Mouse (Mus musculus) forebrain, embryonic 11.5 days (tissue): Measurements from ENCODE around the gene Cplx3. TPM values are rescaled to one million over a fixed set of nuclear protein-coding genes. Genes with fewer than 3 reads are reported as not detected.

ENCODE experiments used
- ATAC-seq: fragments of 200-750 bp; cut with Nextera tagmentation; replicated peaks from 2 replicates; pipeline ENCODE4 v1.8.0; 2017; ENCODE audit warnings: moderate TSS enrichment; ENCODE audit not compliant: low FRiP score
- DNase-seq: peaks from one replicate; pipeline ENCODE4 v3.0.0-alpha.2; 2017; ENCODE audit warnings: low spot score
- H3K27ac ChIP-seq: fragments of 300-500 bp; sonication (generic); 2 replicates; pipeline ENCODE4 v1.5.1; 2014; ENCODE audit warnings: low read depth, low read length
- H3K27me3 ChIP-seq: fragments of 300-500 bp; sonication (generic); 2 replicates; pipeline ENCODE4 v1.6.1; 2014; ENCODE audit warnings: mild to moderate bottlenecking, low read length, mixed read lengths; ENCODE audit not compliant: control insufficient read depth, insufficient read depth
- H3K36me3 ChIP-seq: fragments of 300-500 bp; sonication (generic); 2 replicates; pipeline ENCODE4 v1.6.1; 2014; ENCODE audit warnings: mild to moderate bottlenecking, low read length, moderate library complexity, mixed read lengths; ENCODE audit not compliant: control insufficient read depth, insufficient read depth
- H3K4me1 ChIP-seq: fragments of 300-500 bp; sonication (generic); replicated peaks from 2 replicates; pipeline ENCODE4 v1.6.1; 2014; ENCODE audit warnings: low read length, mixed read lengths; ENCODE audit not compliant: control insufficient read depth, insufficient read depth
- H3K4me2 ChIP-seq: fragments of 300-500 bp; sonication (generic); 2 replicates; pipeline ENCODE4 v1.6.1; 2014; ENCODE audit warnings: low read depth, mild to moderate bottlenecking, low read length, moderate library complexity, mixed read lengths; ENCODE audit not compliant: severe bottlenecking
- H3K4me3 ChIP-seq: fragments of 300-500 bp; sonication (generic); 2 replicates; pipeline ENCODE4 v1.5.1; 2014; ENCODE audit warnings: low read depth, low read length
- H3K9ac ChIP-seq: fragments of 300-500 bp; sonication (generic); 2 replicates; pipeline ENCODE4 v1.6.1; 2014; ENCODE audit warnings: low read length
- H3K9me3 ChIP-seq: fragments of 300-500 bp; sonication (generic); 2 replicates; pipeline ENCODE4 v1.6.1; 2016; ENCODE audit warnings: low read length, mixed read lengths; ENCODE audit not compliant: control insufficient read depth
- WGBS: fragments of 180-500 bp; shearing (Covaris S2); extraction: QIAGEN DNeasy Blood & Tissue Kit; methylation state at CpG from one replicate; pipeline ENCODE4 v1.1.7; 2014; 5-methylcytosine and 5-hydroxymethylcytosine counted together
- polyA plus RNA-seq: library from polyadenylated mRNA; unstranded; fragments of >200 nt; fragmentation: Nextera tagmentation; extraction: Ambion mirVana; gene quantifications from 2 replicates; pipeline ENCODE4 v1.2.1, GENCODE M21; 2014

Gene Cplx3
- polyA plus RNA-seq, 1 experiment from 2014 or later: not detected

- ATAC-seq (no peak), DNase-seq (no peak)
- Histone ChIP-seq H3K4me2 (no peak overlapping the region), H3K4me3 (no peak overlapping the region), H3K27ac (no peak overlapping the region), H3K4me1 (peaks cover 23% of the 10 kb centered on the region), H3K9me3 (no peaks in the 10 kb centered on the region), H3K9ac (no peak overlapping the region), H3K27me3 (no peaks in the 10 kb centered on the region), H3K36me3 (no peaks in the 10 kb centered on the region)
- 50% methylated on average over 1 of the region's 1 CpGs for WGBS
These were observed 34.9 kb upstream of the Cplx3 start for GRCm38 (mm10) chr9:57641022-57641421.

GRCm38 (mm10) chr9:57640384-57640783 is 34.3 kb upstream of the Cplx3 start:
- no peak for ATAC-seq
- Histone ChIP-seq H3K4me2 (0 out of 2 replicates have a peak overlapping the region, but pooled peaks have one; percentile 1), H3K27ac (no peak overlapping the region), H3K4me1 (peaks cover 23% of the 10 kb centered on the region), H3K4me3 (no peak overlapping the region), H3K9ac (peak overlapping the region; percentile 12; the same call in 1 of the 2 replicates), H3K27me3 (no peaks in the 10 kb centered on the region), H3K36me3 (no peaks in the 10 kb centered on the region), H3K9me3 (no peaks in the 10 kb centered on the region)
- DNase-seq: no peak
- 37% methylated on average over 15 of the region's 15 CpGs for WGBS

GRCm38 (mm10) chr9:57639661-57640328 is 33.7 kb upstream of the Cplx3 start:
- H3K27me3 ChIP-seq: no peaks in the 10 kb centered on the region
- H3K9me3 ChIP-seq: no peaks in the 10 kb centered on the region
- no peak overlapping the region for H3K4me2 ChIP-seq
- no peaks in the 10 kb centered on the region for H3K36me3 ChIP-seq
- WGBS: 81% methylated on average over 5 of the region's 5 CpGs
- DNase-seq: no peak
- no peak overlapping the region for H3K9ac ChIP-seq
- no peak overlapping the region for H3K27ac ChIP-seq
- H3K4me3 ChIP-seq: no peak overlapping the region
- ATAC-seq: no peak
- peaks cover 23% of the 10 kb centered on the region for H3K4me1 ChIP-seq

- H3K36me3 ChIP-seq: no peaks in the 10 kb centered on the region
- H3K27ac ChIP-seq: no peak overlapping the region
- H3K4me3 ChIP-seq: no peak overlapping the region
- H3K4me2 ChIP-seq: no peak overlapping the region
- DNase-seq (no peak), ATAC-seq (no peak)
- 47% methylated on average over 8 of the region's 8 CpGs for WGBS
- H3K9ac ChIP-seq: peak overlapping the region; percentile 24
- H3K9me3 ChIP-seq: no peaks in the 10 kb centered on the region
- H3K4me1 ChIP-seq: peaks cover 19% of the 10 kb centered on the region
- no peaks in the 10 kb centered on the region for H3K27me3 ChIP-seq
These were observed 32.8 kb upstream of the Cplx3 start for GRCm38 (mm10) chr9:57638651-57639459.

GRCm38 (mm10) chr9:57637741-57638322 is 31.8 kb upstream of the Cplx3 start:
- peaks cover 12% of the 10 kb centered on the region; the same call in 1 of the 2 replicates for H3K4me1 ChIP-seq
- no peaks in the 10 kb centered on the region for H3K27me3 ChIP-seq
- WGBS: 62% methylated on average over 6 of the region's 6 CpGs
- no peak for DNase-seq
- H3K36me3 ChIP-seq: no peaks in the 10 kb centered on the region
- H3K27ac ChIP-seq: no peak overlapping the region
- H3K4me3 ChIP-seq: no peak overlapping the region
- no peak for ATAC-seq
- no peak overlapping the region for H3K4me2 ChIP-seq
- no peaks in the 10 kb centered on the region for H3K9me3 ChIP-seq
- no peak overlapping the region for H3K9ac ChIP-seq

- H3K9me3 ChIP-seq: no peaks in the 10 kb centered on the region
- no peak overlapping the region for H3K27ac ChIP-seq
- ATAC-seq: no peak
- peaks cover 12% of the 10 kb centered on the region; the same call in 1 of the 2 replicates for H3K4me1 ChIP-seq
- no peak overlapping the region for H3K4me2 ChIP-seq
- 62% methylated on average over 3 of the region's 3 CpGs for WGBS
- no peak overlapping the region for H3K4me3 ChIP-seq
- H3K9ac ChIP-seq: no peak overlapping the region
- H3K36me3 ChIP-seq: no peaks in the 10 kb centered on the region
- no peak for DNase-seq
- no peaks in the 10 kb centered on the region for H3K27me3 ChIP-seq
These were observed 31.2 kb upstream of the Cplx3 start for GRCm38 (mm10) chr9:57637272-57637671.

- H3K9ac ChIP-seq: no peak overlapping the region
- no peak overlapping the region for H3K4me2 ChIP-seq
- 42% methylated on average over 4 of the region's 4 CpGs for WGBS
- H3K4me1 ChIP-seq: 0 out of 2 replicates have a peak, but pooled peaks cover 3% of the 10 kb centered on the region
- H3K27me3 ChIP-seq: no peaks in the 10 kb centered on the region
- H3K9me3 ChIP-seq: no peaks in the 10 kb centered on the region
- H3K36me3 ChIP-seq: peaks cover 5% of the 10 kb centered on the region; the same call in 1 of the 2 replicates
- H3K4me3 ChIP-seq: no peak overlapping the region
- H3K27ac ChIP-seq: no peak overlapping the region
- ATAC-seq (no peak), DNase-seq (no peak)
These were observed 27.5 kb upstream of the Cplx3 start for GRCm38 (mm10) chr9:57633481-57634024.

GRCm38 (mm10) chr9:57629118-57629874 is 23.2 kb upstream of the Cplx3 start:
- 68% methylated on average over 14 of the region's 14 CpGs for WGBS
- DNase-seq (peak; percentile 88), ATAC-seq (peak; percentile 42)
- Histone ChIP-seq H3K4me2 (no peak overlapping the region), H3K9me3 (no peaks in the 10 kb centered on the region), H3K4me3 (no peak overlapping the region), H3K27me3 (no peaks in the 10 kb centered on the region), H3K9ac (no peak overlapping the region), H3K27ac (no peak overlapping the region), H3K4me1 (no peaks in the 10 kb centered on the region), H3K36me3 (peaks cover 14% of the 10 kb centered on the region; the same call in 1 of the 2 replicates)
